Comparison of ENCODE assay signal across 13 mouse cellular contexts in genomic region chr7:142341564-142342246, GRCm38 (mm10). TPM values are rescaled to one million over a fixed set of nuclear protein-coding genes. Genes with fewer than 3 reads are reported as not detected.
DNase-seq lines count a peak whose midpoint lies in the region; ATAC-seq lines count a peak whose summit lies in the region.
"Had no signal": no experiment of that assay in that cellular context is flagged by ENCODE, and none has a peak within 500 bp of the region (broad histone marks: within the 10 kb centered on the region; RNA-seq: fewer than 3 reads in every experiment).

No protein-coding gene starts in this region.

- no peak overlapping the region for H3K27ac ChIP-seq in kidney, embryonic 14.5 days (ENCODE audit: low read depth, low read length)
- 0 out of 2 replicates have a peak overlapping the region, but pooled peaks have one; percentile 18 for H3K27ac ChIP-seq in embryonic facial prominence, embryonic 14.5 days (replicated peaks; ENCODE audit: low read depth, low read length)
- H3K27ac ChIP-seq: midbrain, embryonic 10.5 days had no signal

- H3K9me3 ChIP-seq in kidney, embryonic 14.5 days (ENCODE audit: control insufficient read depth, low read length), result no peaks in the 10 kb centered on the region
- no peaks in the 10 kb centered on the region for H3K9me3 ChIP-seq in embryonic facial prominence, embryonic 14.5 days (ENCODE audit: control insufficient read depth, low read length)
- H3K9me3 ChIP-seq in megakaryocyte, embryonic 14.5 days, result no peaks in the 10 kb centered on the region
- H3K9me3 ChIP-seq: midbrain, embryonic 10.5 days had no signal

- no peak for DNase-seq in kidney, postnatal 36 days
- DNase-seq in A20 (ENCODE audit: low read depth, low spot score), result peak; percentile 44
- peak; percentile 71 for DNase-seq in embryonic facial prominence, embryonic 14.5 days (ENCODE audit: low spot score)
- no peak for DNase-seq in ovary, postnatal 10 days (ENCODE audit: low spot score)
- no peak for DNase-seq in frontal cortex, postnatal 36 days (ENCODE audit: low spot score in 2 of 2)
- DNase-seq in yolk sac, embryonic 10.5 days (ENCODE audit: low spot score), result no peak
- DNase-seq: cerebellum, adult 18-20 months; gastrocnemius, postnatal 36 days; kidney, adult 8-10 months had no signal

- H3K27me3 ChIP-seq in kidney, embryonic 14.5 days (ENCODE audit: control insufficient read depth, insufficient read depth, low read length), result no peaks in the 10 kb centered on the region
- no peaks in the 10 kb centered on the region for H3K27me3 ChIP-seq in embryonic facial prominence, embryonic 14.5 days (replicated peaks; ENCODE audit: control insufficient read depth, insufficient read depth, low read length)
- no peaks in the 10 kb centered on the region for H3K27me3 ChIP-seq in megakaryocyte, embryonic 14.5 days (replicated peaks)

- no peak overlapping the region for H3K9ac ChIP-seq in kidney, embryonic 14.5 days (ENCODE audit: low read depth, low read length)
- H3K9ac ChIP-seq in embryonic facial prominence, embryonic 14.5 days (ENCODE audit: low read depth, low read length), result no peak overlapping the region

- no peak overlapping the region for H3K4me3 ChIP-seq in kidney, embryonic 14.5 days (ENCODE audit: low read length)
- H3K4me3 ChIP-seq in embryonic facial prominence, embryonic 14.5 days (ENCODE audit: low read depth, low read length), result no peak overlapping the region
- H3K4me3 ChIP-seq in megakaryocyte, embryonic 14.5 days (replicated peaks), result peak overlapping the region; percentile 53
- H3K4me3 ChIP-seq: erythroblast, embryonic 14.5 days; midbrain, embryonic 10.5 days had no signal

- H3K4me2 ChIP-seq in kidney, embryonic 14.5 days (replicated peaks; ENCODE audit: low read depth, low read length), result no peak overlapping the region
- no peak overlapping the region for H3K4me2 ChIP-seq in embryonic facial prominence, embryonic 14.5 days (ENCODE audit: low read depth, low read length)

- H3K4me1 ChIP-seq in kidney, embryonic 14.5 days (ENCODE audit: control insufficient read depth, insufficient read depth, low read length), result peaks cover 14% of the 10 kb centered on the region
- H3K4me1 ChIP-seq in embryonic facial prominence, embryonic 14.5 days (ENCODE audit: control insufficient read depth, insufficient read depth, low read length), result no peaks in the 10 kb centered on the region
- peaks cover 57% of the 10 kb centered on the region for H3K4me1 ChIP-seq in megakaryocyte, embryonic 14.5 days

- H3K36me3 ChIP-seq in kidney, embryonic 14.5 days (ENCODE audit: control insufficient read depth, insufficient read depth, low read length), result no peaks in the 10 kb centered on the region
- H3K36me3 ChIP-seq in embryonic facial prominence, embryonic 14.5 days (ENCODE audit: control insufficient read depth, insufficient read depth, low read length), result no peaks in the 10 kb centered on the region
- H3K36me3 ChIP-seq in megakaryocyte, embryonic 14.5 days (replicated peaks; ENCODE audit: low read length), result no peaks in the 10 kb centered on the region
- H3K36me3 ChIP-seq: midbrain, embryonic 10.5 days had no signal

- 64% methylated on average over 10 of the region's 10 CpGs for WGBS in kidney, embryonic 14.5 days
- 62% methylated on average over 10 of the region's 10 CpGs for WGBS in embryonic facial prominence, embryonic 14.5 days

- 0 out of 2 replicates have a peak, but pooled peaks have one; percentile 43 for ATAC-seq in kidney, embryonic 14.5 days (ENCODE audit: low FRiP score, low TSS enrichment)
- ATAC-seq in embryonic facial prominence, embryonic 14.5 days (ENCODE audit: low read depth), result peak; percentile 63; the same call in 1 of the 2 replicates

RNA-seq across cellular contexts. Expression of gene Ifitm10, which starts 31.8 kb away (rescaled TPM):
- 1.4 and 1.7 TPM in 2 replicates for polyA plus RNA-seq in kidney, embryonic 14.5 days (2014; fragmentation: Nextera tagmentation; extraction: Ambion mirVana)
- 3.0 and 3.3 TPM in 2 replicates for polyA plus RNA-seq in embryonic facial prominence, embryonic 14.5 days (2014; fragmentation: Nextera tagmentation; extraction: Ambion mirVana)
- polyA plus RNA-seq in megakaryocyte, embryonic 14.5 days (2012; ENCODE audit: insufficient read depth, low replicate concordance), result 3.4 and 19.5 TPM in 2 replicates

RNA-seq across cellular contexts. Expression of gene Krtap5-4, which starts 38.4 kb away (rescaled TPM):
- not detected in 2 replicates for polyA plus RNA-seq in kidney, embryonic 14.5 days (2014; fragmentation: Nextera tagmentation; extraction: Ambion mirVana)
- not detected in 2 replicates for polyA plus RNA-seq in embryonic facial prominence, embryonic 14.5 days (2014; fragmentation: Nextera tagmentation; extraction: Ambion mirVana)
- polyA plus RNA-seq in megakaryocyte, embryonic 14.5 days (2012; ENCODE audit: insufficient read depth, low replicate concordance), result not detected in 2 replicates
- polyA plus RNA-seq: erythroblast, embryonic 14.5 days; midbrain, embryonic 10.5 days had no signal

RNA-seq across cellular contexts. Expression of gene Gm49369, which starts 40.8 kb away (rescaled TPM):
- not detected in 2 replicates for polyA plus RNA-seq in kidney, embryonic 14.5 days (2014; fragmentation: Nextera tagmentation; extraction: Ambion mirVana)
- 0.46 TPM in 1 of 2 replicates, not detected in the other for polyA plus RNA-seq in embryonic facial prominence, embryonic 14.5 days (2014; fragmentation: Nextera tagmentation; extraction: Ambion mirVana)
- polyA plus RNA-seq in megakaryocyte, embryonic 14.5 days (2012; ENCODE audit: insufficient read depth, low replicate concordance), result 14.0 and 303 TPM in 2 replicates
- polyA plus RNA-seq: midbrain, embryonic 10.5 days had no signal

RNA-seq across cellular contexts. Expression of gene Krtap5-1, which starts 44.8 kb away (rescaled TPM):
- polyA plus RNA-seq in kidney, embryonic 14.5 days (2014; fragmentation: Nextera tagmentation; extraction: Ambion mirVana), result not detected in 2 replicates
- polyA plus RNA-seq in embryonic facial prominence, embryonic 14.5 days (2014; fragmentation: Nextera tagmentation; extraction: Ambion mirVana), result not detected in 2 replicates
- not detected in 2 replicates for polyA plus RNA-seq in megakaryocyte, embryonic 14.5 days (2012; ENCODE audit: insufficient read depth, low replicate concordance)
- polyA plus RNA-seq: erythroblast, embryonic 14.5 days; midbrain, embryonic 10.5 days had no signal

RNA-seq across cellular contexts. Expression of gene Ctsd, which starts 46.1 kb away (rescaled TPM):
- polyA plus RNA-seq in kidney, embryonic 14.5 days (2014; fragmentation: Nextera tagmentation; extraction: Ambion mirVana), result 223 and 260 TPM in 2 replicates
- polyA plus RNA-seq in embryonic facial prominence, embryonic 14.5 days (2014; fragmentation: Nextera tagmentation; extraction: Ambion mirVana), result 342 and 350 TPM in 2 replicates
- 432 and 816 TPM in 2 replicates for polyA plus RNA-seq in megakaryocyte, embryonic 14.5 days (2012; ENCODE audit: insufficient read depth, low replicate concordance)

Comparison
In these comparisons a context has a peak if more than half of its experiments do, and no peak if none do; other contexts are left out.
1. DNase-seq: peak in A20 (single experiment) and embryonic facial prominence, embryonic 14.5 days (single experiment); none in kidney, postnatal 36 days (0 of 2), ovary, postnatal 10 days (single experiment), frontal cortex, postnatal 36 days (0 of 2) and yolk sac, embryonic 10.5 days (single experiment).
2. RNA of gene Gm49369, which starts 40.8 kb away (polyA plus RNA-seq): 14.0 to 303 TPM in megakaryocyte, embryonic 14.5 days; 0.46 TPM in embryonic facial prominence, embryonic 14.5 days and not detected in kidney, embryonic 14.5 days; every median in the first group is over 10 times any median in the second.